Mouse (Mus musculus) heart, postnatal 0 days (tissue): ENCODE data around the gene Tmem206.

Experiments
- CTCF ChIP-seq: IDR thresholded peaks from 2 replicates; pipeline ENCODE4 v1.5.1; 2016; ENCODE audit warnings: antibody characterized with exemption, control low read depth, low read depth
- EP300 ChIP-seq: IDR thresholded peaks from 2 replicates; pipeline ENCODE4 v1.6.1; 2016; ENCODE audit warnings: antibody characterized with exemption, low read depth

- TF ChIP-seq CTCF (no peak), EP300 (no peak)
Observed at GRCm38 (mm10) chr1:191359478-191359877, 33.8 kb downstream of the Tmem206 start.
